Mouse (Mus musculus): ENCODE measurements around the gene Nfkb1. TPM values are rescaled to one million over a fixed set of nuclear protein-coding genes. Genes with fewer than 3 reads are reported as not detected.

Nfkb1 gene
- total and polyA plus RNA-seq, 2 experiments from 2014 or later = 4.2 to 26.2 TPM

DNA sequence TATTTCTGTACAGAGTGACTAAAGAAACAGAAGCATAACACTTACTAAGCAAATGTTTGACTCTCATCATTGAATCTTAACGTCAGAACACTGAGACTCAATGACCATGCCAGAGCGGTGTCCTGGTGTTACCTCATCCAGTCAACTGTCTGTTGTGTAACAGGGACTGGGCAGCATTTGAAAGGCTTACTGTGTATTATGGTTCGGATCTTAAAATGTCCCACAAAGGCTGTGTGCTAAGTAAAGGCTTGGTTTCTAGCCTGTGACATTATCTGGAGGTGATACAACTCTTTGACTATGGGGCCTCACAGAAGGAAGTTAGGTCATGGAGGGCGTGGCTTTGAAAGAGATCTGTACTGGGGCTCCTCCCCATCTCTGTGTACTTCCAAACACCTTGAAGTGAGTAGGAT lies 104.9 kb downstream of the Nfkb1 start:
- no peak for DNase-seq (ENCODE audit: low spot score)
- H3K4me3 ChIP-seq (ENCODE audit: low read depth, low read length) = no peak overlapping the region
- no peak for ATAC-seq (ENCODE audit: low FRiP score)
- H3K4me2 ChIP-seq (ENCODE audit: low read depth, low read length, poor library complexity, severe bottlenecking) = no peak overlapping the region
- H3K9me3 ChIP-seq (ENCODE audit: low read length) = no peaks in the 10 kb centered on the region
- H3K36me3 ChIP-seq (ENCODE audit: insufficient read depth, low read length) = peaks cover 44% of the 10 kb centered on the region
- no peaks in the 10 kb centered on the region for H3K4me1 ChIP-seq (ENCODE audit: insufficient read depth, low read length)
- H3K27me3 ChIP-seq (ENCODE audit: insufficient read depth, low read length) = no peaks in the 10 kb centered on the region
- 90% methylated on average over 4 of the region's 4 CpGs for WGBS
- no peak overlapping the region for H3K9ac ChIP-seq (replicated peaks; ENCODE audit: low read length, poor library complexity, severe bottlenecking)
- TF ChIP-seq CTCF (IDR thresholded peaks at IDR 0.05) = no peak
- H3K27ac ChIP-seq (ENCODE audit: low read depth, low read length) = no peak overlapping the region

DNA sequence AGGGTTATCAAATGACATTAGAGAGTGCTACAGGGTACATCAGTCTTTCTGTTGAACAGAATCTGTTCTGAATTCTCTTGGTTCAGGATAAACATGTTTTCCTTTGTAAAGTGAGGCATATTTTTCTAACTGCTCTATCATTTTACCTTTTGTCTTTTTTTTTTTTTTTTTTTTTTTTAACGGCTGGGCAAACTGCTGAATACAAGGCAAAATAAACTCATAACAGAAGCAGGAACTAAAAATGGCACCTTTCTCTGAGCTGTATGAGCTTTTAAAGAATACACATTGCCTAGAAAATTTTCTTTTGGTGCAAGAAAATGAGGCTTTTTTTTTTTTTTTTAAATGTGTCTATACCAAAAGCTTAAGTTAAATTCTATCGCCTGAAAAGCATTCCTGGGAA lies 105.3 kb downstream of the Nfkb1 start:
- Histone ChIP-seq H3K27ac (ENCODE audit: low read depth, low read length) (no peak overlapping the region), H3K27me3 (ENCODE audit: insufficient read depth, low read length) (no peaks in the 10 kb centered on the region), H3K4me3 (ENCODE audit: low read depth, low read length) (no peak overlapping the region), H3K4me1 (ENCODE audit: insufficient read depth, low read length) (no peaks in the 10 kb centered on the region), H3K9me3 (ENCODE audit: low read length) (no peaks in the 10 kb centered on the region), H3K36me3 (ENCODE audit: insufficient read depth, low read length) (peaks cover 44% of the 10 kb centered on the region), H3K9ac (replicated peaks; ENCODE audit: low read length, poor library complexity, severe bottlenecking) (no peak overlapping the region), H3K4me2 (ENCODE audit: low read depth, low read length, poor library complexity, severe bottlenecking) (no peak overlapping the region)
- 78% methylated on average over 2 of the region's 2 CpGs for WGBS
- no peak for TF ChIP-seq CTCF (IDR thresholded peaks at IDR 0.05)
- no peak for DNase-seq (ENCODE audit: low spot score)
- no peak for ATAC-seq (ENCODE audit: low FRiP score)

DNA sequence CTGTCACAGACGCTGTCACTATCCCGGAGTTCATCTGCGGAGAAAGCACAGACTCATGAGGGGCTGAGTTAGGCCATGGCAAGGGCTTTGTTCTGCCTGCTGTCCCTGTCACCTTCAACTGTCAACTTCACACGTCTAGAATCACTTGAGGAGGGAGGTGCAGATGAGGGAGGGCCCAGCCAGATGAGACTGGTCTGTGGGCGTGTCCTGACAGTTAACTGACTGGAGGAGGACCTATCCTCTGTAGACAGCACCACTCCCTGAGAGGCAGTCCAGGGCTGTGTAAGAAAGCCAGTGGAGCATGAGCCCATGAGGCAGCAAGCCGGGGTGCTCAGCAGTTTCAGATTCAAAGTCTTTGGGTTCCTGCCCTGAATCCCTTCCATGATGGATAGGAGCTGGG lies 105.9 kb downstream of the Nfkb1 start:
- Histone ChIP-seq H3K36me3 (ENCODE audit: insufficient read depth, low read length) (peaks cover 43% of the 10 kb centered on the region), H3K4me3 (ENCODE audit: low read depth, low read length) (no peak overlapping the region), H3K27me3 (ENCODE audit: insufficient read depth, low read length) (no peaks in the 10 kb centered on the region), H3K4me2 (ENCODE audit: low read depth, low read length, poor library complexity, severe bottlenecking) (no peak overlapping the region), H3K9ac (replicated peaks; ENCODE audit: low read length, poor library complexity, severe bottlenecking) (no peak overlapping the region), H3K27ac (ENCODE audit: low read depth, low read length) (no peak overlapping the region), H3K9me3 (ENCODE audit: low read length) (no peaks in the 10 kb centered on the region), H3K4me1 (ENCODE audit: insufficient read depth, low read length) (no peaks in the 10 kb centered on the region)
- ATAC-seq (ENCODE audit: low FRiP score) (no peak), DNase-seq (ENCODE audit: low spot score) (no peak)
- TF ChIP-seq CTCF (IDR thresholded peaks at IDR 0.05) = no peak
- 61% methylated on average over 6 of the region's 6 CpGs for WGBS

DNA sequence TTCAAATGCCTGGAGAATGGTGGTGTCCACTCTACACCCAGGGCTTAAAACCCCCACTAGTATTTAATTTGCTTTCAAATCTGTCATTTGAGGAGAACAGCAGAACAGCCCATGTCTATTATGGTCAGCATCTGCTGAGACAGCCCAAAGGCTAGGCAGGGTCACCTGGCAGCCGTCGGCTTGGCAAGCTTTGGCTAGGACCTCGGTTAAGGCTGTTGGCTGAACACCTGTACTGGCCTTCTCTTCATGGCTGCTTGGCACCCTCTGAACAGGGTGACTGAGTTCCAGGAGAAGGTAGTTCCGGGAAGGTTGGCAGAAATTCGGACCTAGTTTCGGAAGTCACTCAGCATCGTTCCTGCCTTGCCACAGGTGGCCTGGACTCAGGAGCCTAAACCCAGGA lies 109.1 kb downstream of the Nfkb1 start:
- H3K9ac ChIP-seq (replicated peaks; ENCODE audit: low read length, poor library complexity, severe bottlenecking) = no peak overlapping the region
- H3K27me3 ChIP-seq (ENCODE audit: insufficient read depth, low read length) = no peaks in the 10 kb centered on the region
- no peaks in the 10 kb centered on the region for H3K4me1 ChIP-seq (ENCODE audit: insufficient read depth, low read length)
- WGBS = 86% methylated on average over 7 of the region's 7 CpGs
- no peak overlapping the region for H3K27ac ChIP-seq (ENCODE audit: low read depth, low read length)
- TF ChIP-seq CTCF (IDR thresholded peaks at IDR 0.05) = no peak
- no peak for ATAC-seq (ENCODE audit: low FRiP score)
- peaks cover 20% of the 10 kb centered on the region for H3K36me3 ChIP-seq (ENCODE audit: insufficient read depth, low read length)
- no peak overlapping the region for H3K4me3 ChIP-seq (ENCODE audit: low read depth, low read length)
- no peak for DNase-seq (ENCODE audit: low spot score)
- no peaks in the 10 kb centered on the region for H3K9me3 ChIP-seq (ENCODE audit: low read length)
- no peak overlapping the region for H3K4me2 ChIP-seq (ENCODE audit: low read depth, low read length, poor library complexity, severe bottlenecking)

DNA sequence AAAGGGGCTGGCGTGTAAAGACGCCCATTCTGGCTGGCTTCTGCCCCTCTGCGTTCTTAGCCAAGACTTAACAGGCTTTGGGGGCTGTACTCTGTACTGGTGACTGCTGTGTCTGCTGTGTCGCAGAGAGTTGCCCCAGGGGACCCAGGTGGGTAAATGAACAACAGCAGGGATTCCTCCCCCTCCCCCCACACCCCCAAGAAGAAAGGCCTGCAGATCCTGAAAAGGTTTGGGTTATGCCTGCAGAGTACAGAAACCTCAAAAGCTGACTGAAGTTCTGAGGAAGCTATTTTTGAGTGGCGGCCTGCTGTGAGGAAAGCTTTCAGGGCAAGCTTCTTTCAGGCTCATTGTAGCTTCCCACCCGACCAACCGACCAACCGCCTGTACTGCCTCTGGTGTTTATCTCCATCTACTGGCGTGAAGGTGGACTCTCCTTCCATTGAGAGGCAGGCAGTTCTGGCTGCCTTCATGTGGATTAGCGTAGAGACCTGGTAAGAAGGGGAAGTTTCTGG lies 109.7 kb downstream of the Nfkb1 start:
- Histone ChIP-seq H3K4me2 (ENCODE audit: low read depth, low read length, poor library complexity, severe bottlenecking) (no peak overlapping the region), H3K9ac (replicated peaks; ENCODE audit: low read length, poor library complexity, severe bottlenecking) (no peak overlapping the region), H3K4me3 (ENCODE audit: low read depth, low read length) (no peak overlapping the region), H3K36me3 (ENCODE audit: insufficient read depth, low read length) (peaks cover 16% of the 10 kb centered on the region), H3K4me1 (ENCODE audit: insufficient read depth, low read length) (no peaks in the 10 kb centered on the region), H3K27ac (ENCODE audit: low read depth, low read length) (no peak overlapping the region), H3K27me3 (ENCODE audit: insufficient read depth, low read length) (no peaks in the 10 kb centered on the region), H3K9me3 (ENCODE audit: low read length) (no peaks in the 10 kb centered on the region)
- 12% methylated on average over 10 of the region's 10 CpGs for WGBS
- DNase-seq (ENCODE audit: low spot score) = peak; percentile 82
- ATAC-seq (ENCODE audit: low FRiP score) = peak; percentile 85
- TF ChIP-seq CTCF (IDR thresholded peaks at IDR 0.05) = peak; percentile 82

DNA sequence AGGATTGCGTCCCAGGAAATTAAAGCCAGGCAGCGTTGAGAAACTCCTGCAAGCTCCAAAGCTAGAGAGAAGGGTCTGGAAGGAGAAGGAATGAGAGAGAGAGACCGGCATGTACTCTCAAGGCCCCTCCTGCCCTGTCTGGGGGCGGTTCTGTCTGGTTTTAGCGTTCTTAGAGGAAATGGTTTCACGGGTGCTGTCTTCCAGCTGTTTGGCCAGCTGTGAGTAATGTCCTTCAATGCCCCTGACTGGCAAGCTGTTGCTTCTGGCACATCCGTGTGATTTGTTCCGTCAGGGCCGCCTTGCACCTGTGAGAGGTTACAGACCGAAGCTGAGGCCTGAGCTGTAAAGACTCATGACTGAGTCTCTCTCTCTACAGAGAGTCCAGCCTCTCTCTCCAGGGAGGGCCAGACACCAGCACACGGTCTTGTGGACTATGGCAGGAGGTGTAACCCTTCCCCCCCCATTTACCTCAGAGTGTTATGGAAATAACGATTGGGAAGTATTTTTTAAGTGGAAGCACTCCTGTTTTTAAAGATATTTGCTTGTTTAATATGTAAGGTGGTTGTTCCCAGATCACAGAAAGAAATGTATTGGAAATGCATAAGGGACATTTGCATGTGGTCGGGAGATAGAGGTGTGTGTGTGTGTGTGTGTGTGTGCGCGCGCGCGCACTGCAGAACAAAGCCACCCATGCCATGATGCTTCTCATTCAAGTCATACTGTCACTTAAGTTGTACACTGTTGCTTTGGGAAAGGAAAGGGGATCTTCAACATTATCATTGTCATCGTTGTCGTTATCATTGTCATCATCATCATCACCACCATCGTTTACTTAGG lies 110.7 kb downstream of the Nfkb1 start:
- TF ChIP-seq CTCF (IDR thresholded peaks at IDR 0.05) = no peak
- ATAC-seq (ENCODE audit: low FRiP score) (no peak), DNase-seq (ENCODE audit: low spot score) (no peak)
- Histone ChIP-seq H3K27me3 (ENCODE audit: insufficient read depth, low read length) (no peaks in the 10 kb centered on the region), H3K36me3 (ENCODE audit: insufficient read depth, low read length) (peaks cover 12% of the 10 kb centered on the region), H3K4me3 (ENCODE audit: low read depth, low read length) (no peak overlapping the region), H3K4me2 (ENCODE audit: low read depth, low read length, poor library complexity, severe bottlenecking) (no peak overlapping the region), H3K9ac (replicated peaks; ENCODE audit: low read length, poor library complexity, severe bottlenecking) (no peak overlapping the region), H3K4me1 (ENCODE audit: insufficient read depth, low read length) (no peaks in the 10 kb centered on the region), H3K9me3 (ENCODE audit: low read length) (no peaks in the 10 kb centered on the region), H3K27ac (ENCODE audit: low read depth, low read length) (no peak overlapping the region)
- WGBS = 86% methylated on average over 21 of the region's 21 CpGs
